Mouse (Mus musculus) spleen, adult 2 months (tissue): ENCODE data around the gene Oasl2.

Source experiments
- CTCF ChIP-seq: fragments of 200-500 bp; IDR thresholded peaks from 2 replicates; pipeline ENCODE4 v1.5.1; 2011; ENCODE audit warnings: mild to moderate bottlenecking, inconsistent platforms; ENCODE audit not compliant: insufficient read depth, insufficient read length, insufficient replicate concordance; ENCODE audit errors: extremely low read depth
- POLR2A ChIP-seq: fragments of 200-500 bp; IDR thresholded peaks from 2 replicates; pipeline ENCODE4 v1.6.1; 2011; ENCODE audit warnings: low read depth, low read length, inconsistent platforms

DNA sequence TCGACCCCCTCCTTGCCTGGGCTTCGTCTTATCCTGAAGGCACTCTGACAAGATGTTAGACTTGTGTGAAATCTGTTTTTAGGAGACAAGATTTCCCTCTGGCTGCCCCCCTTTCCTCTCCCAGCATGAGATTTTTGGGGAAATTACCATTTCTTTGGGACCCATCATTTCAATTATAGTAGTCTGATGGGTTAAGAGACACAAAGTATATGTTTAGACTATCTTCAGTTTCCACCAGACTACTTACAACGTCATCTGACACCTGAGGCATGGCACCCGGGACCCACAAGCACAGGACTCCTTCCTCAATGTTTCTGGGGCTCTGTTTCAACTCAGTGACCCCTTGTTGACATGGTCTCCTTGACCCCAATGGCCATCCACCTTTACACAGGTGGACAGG lies 1.2 kb upstream of the Oasl2 start:
- no peak for TF ChIP-seq POLR2A
- no peak for TF ChIP-seq CTCF
